Mouse (Mus musculus): ENCODE measurements around the gene Krtap1-4.

GRCm38 (mm10) chr11:99550765-99551164, 32.7 kb downstream of the Krtap1-4 start, which contains the start of gene Krtap3-3:
- TF ChIP-seq CTCF (IDR thresholded peaks at IDR 0.05; ENCODE audit: low read depth, low read length) (no peak), POLR2AphosphoS5 (IDR thresholded peaks at IDR 0.05; ENCODE audit: insufficient replicate concordance, low read depth, low read length) (no peak), GATA1 (IDR thresholded peaks at IDR 0.05; ENCODE audit: borderline replicate concordance, low read length) (no peak), TAL1 (conservative IDR thresholded peaks at IDR 0.05; ENCODE audit: low read depth, low read length) (no peak)
